Comparison of ENCODE assay signal across 1 mouse cellular context in genomic region chr11:98635312-98635970, GRCm38 (mm10).
TF ChIP-seq lines count a peak whose summit lies in the region.

No protein-coding gene starts in this region.

TF ChIP-seq in CH12.LX, 34 proteins besides CTCF, POLR2A, EP300 and RAD21 (continued from another document):
- TF ChIP-seq ELF1 (IDR thresholded peaks at IDR 0.05; ENCODE audit: low read depth, low read length) (peak; percentile 91), SMC3 (IDR thresholded peaks at IDR 0.05; ENCODE audit: low read depth, low read length) (peak; percentile 56)
TF ChIP-seq in CH12.LX: peak in this region for 3; not testable (repeated sequence) for 31.
